Mouse (Mus musculus) layer of hippocampus, adult 9-10 months (tissue): ENCODE data around the gene Milr1.

Experiments used
- DNase-seq: peaks from one replicate; pipeline ENCODE4 v3.0.0; 2022; ENCODE audit warnings: low spot score

Gene Milr1

GRCm38 (mm10) chr11:106812410-106813136, 61.5 kb downstream of the Milr1 start:
- DNase-seq: no peak

DNA sequence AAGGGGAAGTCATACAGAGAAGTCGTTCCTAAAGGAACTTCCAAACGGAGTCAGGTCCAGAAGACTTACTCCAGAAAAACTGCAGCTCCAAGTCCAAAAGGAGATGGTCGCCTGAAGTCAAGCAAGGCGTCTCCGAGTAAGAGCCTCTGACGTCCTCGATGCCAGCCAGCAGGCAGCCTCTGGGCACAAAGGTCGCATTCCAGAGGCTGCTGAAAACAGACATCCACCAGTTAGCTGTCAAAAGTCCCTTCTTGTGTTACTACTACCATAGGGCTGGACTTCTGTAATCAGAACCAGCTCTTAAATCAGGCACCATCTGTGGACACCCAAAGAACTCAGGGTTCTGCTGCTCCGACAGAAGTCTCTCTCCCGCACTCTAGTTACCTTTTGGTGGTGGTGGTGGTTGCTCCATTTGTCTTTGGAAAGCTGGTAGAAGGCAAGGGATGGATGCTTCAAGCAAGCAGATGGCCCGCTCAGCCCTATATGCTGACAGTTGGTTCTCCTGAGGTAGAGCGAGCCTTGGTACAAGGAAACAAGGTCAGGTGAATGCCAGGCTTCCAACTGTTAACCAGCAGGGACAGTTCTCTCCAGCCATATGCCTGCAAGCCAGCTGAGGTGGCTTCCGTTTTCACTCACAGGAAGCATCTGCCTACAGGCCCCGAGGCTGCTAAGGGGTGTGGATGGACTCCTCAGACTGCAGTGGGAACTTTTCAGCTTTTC, 63.7 kb downstream of the Milr1 start:
- no peak for DNase-seq

- DNase-seq: no peak
Measured at GRCm38 (mm10) chr11:106815331-106815730, 64.3 kb downstream of the Milr1 start.

DNA sequence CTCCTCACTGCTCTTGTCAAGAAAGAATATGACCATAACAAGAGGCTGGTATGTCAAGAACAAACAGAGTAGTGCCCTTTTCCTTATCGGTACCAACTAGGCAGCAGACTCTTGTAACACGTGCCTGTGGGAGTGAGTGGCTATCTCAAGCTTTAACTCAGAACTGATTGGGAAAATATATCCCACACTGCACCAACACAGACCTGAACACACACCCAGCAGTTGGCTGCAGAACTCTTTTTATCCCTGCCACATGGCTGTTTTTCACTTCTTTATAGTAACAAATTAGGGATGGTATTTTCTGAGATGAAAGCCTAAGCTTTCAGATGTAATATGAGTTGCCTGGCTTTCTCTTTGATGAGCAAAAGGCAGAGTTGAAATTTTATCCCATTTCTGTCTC, 64.7 kb downstream of the Milr1 start:
- DNase-seq: no peak

GRCm38 (mm10) chr11:106816316-106816715, 65.3 kb downstream of the Milr1 start:
- DNase-seq: no peak

GRCm38 (mm10) chr11:106817156-106817555, 66.1 kb downstream of the Milr1 start:
- DNase-seq: no peak

DNA sequence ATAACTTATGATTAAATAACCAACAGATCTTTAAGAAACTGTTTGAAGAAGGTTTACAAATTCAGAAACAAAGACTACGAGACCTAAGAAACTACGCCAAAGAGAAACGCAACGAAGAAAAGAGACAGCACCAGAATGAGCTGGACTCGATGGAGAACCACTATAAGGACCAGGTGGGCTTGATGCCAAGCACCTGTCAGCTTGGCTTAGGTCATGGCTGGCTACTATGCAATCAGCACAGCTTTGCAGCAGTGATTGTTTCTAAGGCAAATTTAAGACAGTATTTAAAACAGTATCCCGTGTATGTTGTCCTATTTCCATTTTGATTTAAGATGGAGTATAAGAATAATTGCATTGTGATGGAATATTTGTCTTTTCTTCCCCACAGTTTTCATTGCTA, 66.8 kb downstream of the Milr1 start:
- DNase-seq: no peak

- no peak for DNase-seq
Measured at GRCm38 (mm10) chr11:106818341-106818740, 67.3 kb downstream of the Milr1 start.
